Mouse (Mus musculus): ENCODE data around the gene Ica1l.

DNA sequence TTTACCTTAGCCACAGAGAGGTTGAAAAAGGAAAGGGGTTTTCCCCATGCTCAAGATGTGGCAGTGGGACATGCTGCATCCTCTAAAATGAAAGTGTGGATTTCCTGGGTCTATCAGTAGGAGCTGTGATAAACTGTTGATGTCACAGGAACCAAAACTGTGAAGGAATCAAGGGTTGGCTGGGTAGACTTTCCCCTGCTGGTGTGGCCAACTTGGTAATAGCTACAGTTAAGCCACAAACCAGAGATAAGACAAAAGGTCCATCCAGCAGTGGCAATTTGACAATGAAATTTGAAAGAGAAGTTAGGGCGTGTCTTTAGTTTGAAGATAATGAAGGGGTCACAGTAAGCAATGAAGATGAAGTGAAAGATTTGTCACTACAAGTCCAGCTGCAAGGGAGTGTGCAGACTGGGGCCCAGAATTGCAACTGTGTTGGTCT, 25.9 kb downstream of the Ica1l start:
- no peak for TF ChIP-seq POLR2A (IDR thresholded peaks at IDR 0.05; ENCODE audit: extremely low read depth, insufficient read depth, low read length)
- TF ChIP-seq CTCF (IDR thresholded peaks at IDR 0.05; ENCODE audit: extremely low read depth, insufficient read depth, low read length): no peak
